Mouse (Mus musculus) C2C12 (cell line): Measurements from ENCODE around the gene Tnfsfm13.

Experiments used
- CTCF ChIP-seq: IDR thresholded peaks from one replicate; pipeline ENCODE4 v1.5.1; 2011; ENCODE audit not compliant: control insufficient read depth, insufficient read depth, insufficient read length
- FOSL1 ChIP-seq: IDR thresholded peaks from one replicate; pipeline ENCODE4 v1.8.0; 2011; ENCODE audit warnings: mild to moderate bottlenecking, low read length; ENCODE audit not compliant: poor library complexity, insufficient read depth, severe bottlenecking
- MYOD1 ChIP-seq: IDR thresholded peaks from one replicate; pipeline ENCODE4 v1.6.1; 2011; ENCODE audit warnings: low read depth; ENCODE audit not compliant: control insufficient read depth, insufficient read length
- MYOG ChIP-seq: IDR thresholded peaks from one replicate; pipeline ENCODE4 v1.6.1; 2011; ENCODE audit not compliant: control insufficient read depth, insufficient read length; ENCODE audit errors: extremely low read depth
- USF1 ChIP-seq: IDR thresholded peaks from one replicate; pipeline ENCODE4 v1.6.1; 2011; ENCODE audit warnings: low read depth, mild to moderate bottlenecking, control low read depth, moderate library complexity

GRCm38 (mm10) chr11:69716953-69717352, 21.1 kb upstream of the Tnfsfm13 start:
- TF ChIP-seq CTCF (no peak), FOSL1 (no peak), MYOD1 (no peak), MYOG (no peak), USF1 (no peak)
